Mouse (Mus musculus): Measurements from ENCODE around the gene Gm9573.

GRCm38 (mm10) chr17:35571477-35571876 is 55.0 kb downstream of the Gm9573 start:
- TF ChIP-seq POLR2A (IDR thresholded peaks at IDR 0.05; ENCODE audit: control insufficient read depth, extremely low read depth, insufficient read depth, low read length, poor library complexity): no peak
- no peak for TF ChIP-seq CTCF (IDR thresholded peaks at IDR 0.05; ENCODE audit: borderline replicate concordance, control insufficient read depth, extremely low read depth, insufficient read depth, low read length, poor library complexity)
